Mouse (Mus musculus): Measurements from ENCODE around the gene Rpl3. TPM values are rescaled to one million over a fixed set of nuclear protein-coding genes. Genes with fewer than 3 reads are reported as not detected.

The Rpl3 gene
- polyA plus RNA-seq, 1 experiment, result 692 TPM

DNA sequence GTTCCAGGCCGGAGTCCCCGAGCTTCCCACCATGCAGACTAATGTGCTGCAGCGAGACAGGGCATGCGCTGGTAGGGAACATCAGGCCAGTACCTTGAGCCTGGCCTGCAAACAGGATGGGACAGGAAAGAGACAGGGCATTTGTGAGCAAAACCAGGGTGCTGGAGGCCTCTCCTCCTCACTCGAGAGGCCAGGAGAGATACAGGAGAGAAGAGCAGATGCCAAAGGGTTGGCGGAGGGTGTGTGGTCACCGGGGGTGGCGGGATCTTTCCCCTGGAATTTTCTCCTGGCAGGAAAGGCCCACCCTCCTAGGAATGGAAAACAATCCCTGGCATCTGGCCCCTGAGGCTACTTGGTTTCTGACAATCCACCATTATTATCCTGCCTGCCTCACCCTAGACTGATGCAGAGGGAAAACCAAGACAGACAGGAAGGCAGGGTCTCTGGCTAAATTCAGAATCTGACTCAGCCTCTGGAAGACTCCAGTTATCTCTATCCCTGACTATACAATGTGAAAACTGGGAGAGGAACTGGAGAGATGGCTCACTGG is 21.5 kb downstream of the Rpl3 start:
- Histone ChIP-seq H3K27me3 (ENCODE audit: control insufficient read depth, insufficient read depth, low read length) (no peaks in the 10 kb centered on the region), H3K4me3 (replicated peaks; ENCODE audit: insufficient read depth, low read depth, low read length) (no peak overlapping the region), H3K27ac (ENCODE audit: insufficient read depth, low read length) (no peak overlapping the region), H3K4me1 (ENCODE audit: control insufficient read depth, insufficient read depth, low read length) (peaks cover 7% of the 10 kb centered on the region; the same call in 1 of the 2 replicates)
- 58% methylated on average over 8 of the region's 8 CpGs for WGBS
- TF ChIP-seq CTCF (IDR thresholded peaks at IDR 0.05; ENCODE audit: borderline replicate concordance, insufficient read depth, low read depth, low read length) (no peak), POLR2A (IDR thresholded peaks at IDR 0.05; ENCODE audit: borderline replicate concordance, insufficient read depth, low read length) (no peak)
- no peak for DNase-seq

DNA sequence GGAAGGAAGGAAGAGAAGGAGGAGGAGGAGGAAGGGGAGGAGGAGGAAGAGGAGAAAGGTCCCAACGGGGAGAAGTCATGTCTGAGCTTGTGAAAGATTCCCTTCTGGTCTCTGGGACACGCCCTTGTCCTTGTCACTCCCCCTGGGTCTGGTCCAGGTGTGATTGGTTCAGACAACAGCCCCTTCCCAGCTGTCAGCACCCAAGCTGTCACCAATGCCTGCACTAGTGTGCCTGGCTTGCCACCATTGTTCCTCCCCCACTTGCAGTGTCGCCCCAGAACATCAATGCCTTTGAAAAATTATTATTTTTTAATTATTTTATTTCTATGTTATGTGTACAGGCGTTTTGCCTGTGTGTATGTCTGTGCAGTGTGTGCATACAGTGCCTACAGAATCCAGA is 22.5 kb downstream of the Rpl3 start:
- H3K27ac ChIP-seq (ENCODE audit: insufficient read depth, low read length), result no peak overlapping the region
- WGBS, result 45% methylated on average over 4 of the region's 4 CpGs
- TF ChIP-seq CTCF (IDR thresholded peaks at IDR 0.05; ENCODE audit: borderline replicate concordance, insufficient read depth, low read depth, low read length) (no peak), POLR2A (IDR thresholded peaks at IDR 0.05; ENCODE audit: borderline replicate concordance, insufficient read depth, low read length) (no peak)
- H3K27me3 ChIP-seq (ENCODE audit: control insufficient read depth, insufficient read depth, low read length), result no peaks in the 10 kb centered on the region
- H3K4me1 ChIP-seq (ENCODE audit: control insufficient read depth, insufficient read depth, low read length), result no peaks in the 10 kb centered on the region
- H3K4me3 ChIP-seq (replicated peaks; ENCODE audit: insufficient read depth, low read depth, low read length), result no peak overlapping the region
- DNase-seq, result no peak

DNA sequence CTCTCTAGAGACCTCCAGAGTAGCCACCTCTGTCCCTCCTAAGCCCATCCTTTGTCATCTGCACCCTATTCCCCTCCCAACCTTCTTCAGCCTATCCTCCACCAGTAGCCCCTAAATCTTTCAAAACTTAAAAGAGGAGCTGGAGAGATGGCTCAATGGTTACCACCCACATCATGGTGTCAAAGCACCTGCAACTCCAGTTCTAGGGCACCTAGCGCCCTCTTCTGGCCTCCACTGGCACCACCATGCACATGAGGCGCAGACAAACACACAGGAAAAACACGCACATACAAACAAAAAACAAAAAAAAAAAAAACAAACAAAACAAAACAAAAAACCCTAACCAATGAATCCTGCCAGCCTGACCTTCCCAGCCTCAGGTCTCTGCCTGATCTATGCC is 25.1 kb downstream of the Rpl3 start:
- DNase-seq, result no peak
- TF ChIP-seq CTCF (IDR thresholded peaks at IDR 0.05; ENCODE audit: borderline replicate concordance, insufficient read depth, low read depth, low read length) (peak; percentile 33; the same call in 1 of the 2 replicates), POLR2A (IDR thresholded peaks at IDR 0.05; ENCODE audit: borderline replicate concordance, insufficient read depth, low read length) (no peak)
- H3K4me3 ChIP-seq (replicated peaks; ENCODE audit: insufficient read depth, low read depth, low read length), result no peak overlapping the region
- H3K4me1 ChIP-seq (ENCODE audit: control insufficient read depth, insufficient read depth, low read length), result no peaks in the 10 kb centered on the region; the same call in 1 of the 2 replicates
- 60% methylated on average over 3 of the region's 3 CpGs for WGBS
- H3K27ac ChIP-seq (ENCODE audit: insufficient read depth, low read length), result no peak overlapping the region
- H3K27me3 ChIP-seq (ENCODE audit: control insufficient read depth, insufficient read depth, low read length), result no peaks in the 10 kb centered on the region

DNA sequence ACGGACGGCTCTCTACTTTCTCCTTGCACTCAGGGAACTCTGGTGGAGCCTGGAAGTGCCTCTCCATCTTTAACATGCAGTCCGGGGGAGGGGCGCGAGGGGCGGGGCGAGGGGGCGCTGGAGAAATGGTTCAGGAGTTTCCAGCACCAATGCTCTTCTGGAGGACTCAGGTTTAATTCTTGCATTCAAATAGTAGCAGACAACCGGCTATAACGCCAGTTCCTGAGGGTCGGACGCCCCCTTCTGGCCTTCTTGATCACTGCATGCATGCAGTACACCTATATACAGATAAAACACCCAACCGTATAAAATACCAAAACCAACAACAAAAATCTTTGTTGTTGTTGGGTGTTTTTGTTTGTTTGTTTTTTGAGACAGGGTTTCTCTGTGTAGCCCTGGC is 26.3 kb downstream of the Rpl3 start:
- WGBS, result 16% methylated on average over 13 of the region's 13 CpGs
- TF ChIP-seq POLR2A (IDR thresholded peaks at IDR 0.05; ENCODE audit: borderline replicate concordance, insufficient read depth, low read length), result no peak
- TF ChIP-seq CTCF (IDR thresholded peaks at IDR 0.05; ENCODE audit: borderline replicate concordance, insufficient read depth, low read depth, low read length), result peak; percentile 33; the same call in 1 of the 2 replicates
- Histone ChIP-seq H3K4me3 (replicated peaks; ENCODE audit: insufficient read depth, low read depth, low read length) (no peak overlapping the region), H3K27me3 (ENCODE audit: control insufficient read depth, insufficient read depth, low read length) (no peaks in the 10 kb centered on the region), H3K27ac (ENCODE audit: insufficient read depth, low read length) (no peak overlapping the region), H3K4me1 (ENCODE audit: control insufficient read depth, insufficient read depth, low read length) (no peaks in the 10 kb centered on the region; the same call in 1 of the 2 replicates)
- DNase-seq, result no peak

DNA sequence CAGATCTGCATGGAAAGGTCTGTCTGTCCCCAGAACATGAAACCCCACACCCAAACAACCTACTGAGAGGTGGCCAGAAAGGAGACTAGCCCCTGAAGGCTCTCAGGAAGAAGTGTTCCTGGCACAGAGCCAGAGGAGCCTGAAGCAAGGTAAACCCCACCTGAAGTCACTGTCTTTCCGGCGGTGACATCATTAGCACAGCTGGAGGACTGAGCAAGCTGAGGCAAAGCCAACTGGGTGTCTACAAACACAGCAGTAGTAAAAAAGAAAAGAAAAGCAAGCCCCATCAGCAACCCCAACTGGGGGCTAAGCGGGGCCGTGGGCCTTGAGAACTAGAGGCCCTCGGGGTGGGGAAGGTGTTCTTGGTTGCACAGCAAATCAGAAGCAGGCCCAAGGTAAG is 26.7 kb downstream of the Rpl3 start:
- Histone ChIP-seq H3K27me3 (ENCODE audit: control insufficient read depth, insufficient read depth, low read length) (no peaks in the 10 kb centered on the region), H3K4me1 (ENCODE audit: control insufficient read depth, insufficient read depth, low read length) (no peaks in the 10 kb centered on the region; the same call in 1 of the 2 replicates), H3K4me3 (replicated peaks; ENCODE audit: insufficient read depth, low read depth, low read length) (no peak overlapping the region), H3K27ac (ENCODE audit: insufficient read depth, low read length) (no peak overlapping the region)
- 83% methylated on average over 5 of the region's 5 CpGs for WGBS
- TF ChIP-seq CTCF (IDR thresholded peaks at IDR 0.05; ENCODE audit: borderline replicate concordance, insufficient read depth, low read depth, low read length) (no peak), POLR2A (IDR thresholded peaks at IDR 0.05; ENCODE audit: borderline replicate concordance, insufficient read depth, low read length) (no peak)
- no peak for DNase-seq

DNA sequence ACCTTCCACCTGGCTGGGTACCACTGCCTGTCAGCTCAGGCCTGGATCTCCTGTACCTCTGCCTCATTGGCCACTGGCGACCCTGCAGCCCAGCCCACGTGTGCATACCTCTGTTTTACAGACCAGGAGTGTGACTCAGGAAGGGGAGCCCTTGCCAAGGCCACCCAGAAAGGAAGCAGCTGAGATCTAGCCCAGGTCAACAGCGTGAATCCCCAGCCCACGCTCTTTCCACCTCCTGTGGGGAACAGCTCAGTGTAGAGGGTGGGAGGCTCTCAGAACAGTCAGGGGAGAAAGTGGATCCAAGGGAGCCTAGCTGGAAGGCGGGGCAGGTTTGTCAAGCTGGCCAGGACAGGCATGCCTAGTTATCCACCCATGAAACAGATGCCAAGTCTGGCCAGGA is 28.8 kb downstream of the Rpl3 start:
- WGBS, result 41% methylated on average over 5 of the region's 5 CpGs
- H3K27ac ChIP-seq (ENCODE audit: insufficient read depth, low read length), result no peak overlapping the region
- no peak overlapping the region for H3K4me3 ChIP-seq (replicated peaks; ENCODE audit: insufficient read depth, low read depth, low read length)
- H3K27me3 ChIP-seq (ENCODE audit: control insufficient read depth, insufficient read depth, low read length), result no peaks in the 10 kb centered on the region
- no peak for TF ChIP-seq CTCF (IDR thresholded peaks at IDR 0.05; ENCODE audit: borderline replicate concordance, insufficient read depth, low read depth, low read length)
- no peak for TF ChIP-seq POLR2A (IDR thresholded peaks at IDR 0.05; ENCODE audit: borderline replicate concordance, insufficient read depth, low read length)
- no peaks in the 10 kb centered on the region; the same call in 1 of the 2 replicates for H3K4me1 ChIP-seq (ENCODE audit: control insufficient read depth, insufficient read depth, low read length)
- DNase-seq, result no peak

DNA sequence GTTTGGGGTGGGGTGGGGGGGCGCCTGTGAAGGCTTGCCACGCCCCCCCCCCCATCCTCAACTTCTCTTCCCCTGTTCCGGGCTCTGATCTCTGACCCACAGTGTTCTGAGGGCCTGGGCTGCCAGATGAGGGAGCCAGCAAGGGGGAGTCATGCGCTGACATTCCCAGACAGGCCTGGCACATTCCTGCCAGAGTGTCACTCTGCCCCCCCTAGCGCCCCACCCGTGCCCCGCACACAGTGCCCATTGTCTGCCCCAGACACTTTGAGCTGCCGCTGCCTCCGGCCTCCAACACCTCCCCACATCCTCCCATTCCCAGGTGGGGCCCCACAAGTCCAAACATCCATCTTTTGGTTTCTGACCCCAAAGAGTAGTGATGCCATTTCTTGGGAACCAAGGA is 29.3 kb downstream of the Rpl3 start:
- H3K27me3 ChIP-seq (ENCODE audit: control insufficient read depth, insufficient read depth, low read length), result no peaks in the 10 kb centered on the region
- WGBS, result 36% methylated on average over 9 of the region's 9 CpGs
- no peaks in the 10 kb centered on the region; the same call in 1 of the 2 replicates for H3K4me1 ChIP-seq (ENCODE audit: control insufficient read depth, insufficient read depth, low read length)
- no peak for TF ChIP-seq CTCF (IDR thresholded peaks at IDR 0.05; ENCODE audit: borderline replicate concordance, insufficient read depth, low read depth, low read length)
- no peak for TF ChIP-seq POLR2A (IDR thresholded peaks at IDR 0.05; ENCODE audit: borderline replicate concordance, insufficient read depth, low read length)
- H3K4me3 ChIP-seq (replicated peaks; ENCODE audit: insufficient read depth, low read depth, low read length), result no peak overlapping the region
- DNase-seq, result no peak
- no peak overlapping the region for H3K27ac ChIP-seq (ENCODE audit: insufficient read depth, low read length)

DNA sequence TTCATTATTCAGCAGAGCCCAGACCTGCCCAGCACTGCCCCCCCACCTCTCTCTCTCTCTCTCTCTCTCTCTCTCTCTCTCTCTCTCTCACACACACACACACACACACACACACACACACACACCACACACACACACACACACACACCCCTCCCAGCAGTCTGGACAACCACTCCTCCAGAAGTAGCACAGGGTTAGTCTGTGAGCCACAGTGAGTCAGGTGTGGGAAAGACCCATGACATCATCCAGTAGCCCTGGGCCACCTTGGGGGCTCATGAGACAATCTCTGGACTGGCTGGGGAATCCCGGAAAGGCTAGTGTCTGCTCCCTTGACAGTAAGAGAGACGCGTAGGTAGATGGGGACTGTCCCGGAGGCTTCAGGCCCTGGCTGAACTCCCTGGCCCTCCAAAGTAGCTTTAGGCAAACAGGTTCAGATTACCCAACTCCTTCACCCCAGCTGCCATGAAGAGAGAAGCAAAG is 30.6 kb downstream of the Rpl3 start:
- H3K4me3 ChIP-seq (replicated peaks; ENCODE audit: insufficient read depth, low read depth, low read length), result no peak overlapping the region
- no peaks in the 10 kb centered on the region for H3K27me3 ChIP-seq (ENCODE audit: control insufficient read depth, insufficient read depth, low read length)
- WGBS, result 87% methylated on average over 4 of the region's 4 CpGs
- no peak for DNase-seq
- no peaks in the 10 kb centered on the region; the same call in 1 of the 2 replicates for H3K4me1 ChIP-seq (ENCODE audit: control insufficient read depth, insufficient read depth, low read length)
- TF ChIP-seq POLR2A (IDR thresholded peaks at IDR 0.05; ENCODE audit: borderline replicate concordance, insufficient read depth, low read length) (no peak), CTCF (IDR thresholded peaks at IDR 0.05; ENCODE audit: borderline replicate concordance, insufficient read depth, low read depth, low read length) (no peak)
- H3K27ac ChIP-seq (ENCODE audit: insufficient read depth, low read length), result no peak overlapping the region

Measured in cerebellum, adult 2 months (tissue).